Mouse (Mus musculus) lung, adult 18-20 months (tissue): ENCODE measurements around the gene Syt13.

Experiments
- DNase-seq, 2 experiments: peaks; one replicate each; pipeline ENCODE4 v3.0.0; 2022; ENCODE audit warnings: mixed read lengths in 2 of 2

The Syt13 gene

DNA sequence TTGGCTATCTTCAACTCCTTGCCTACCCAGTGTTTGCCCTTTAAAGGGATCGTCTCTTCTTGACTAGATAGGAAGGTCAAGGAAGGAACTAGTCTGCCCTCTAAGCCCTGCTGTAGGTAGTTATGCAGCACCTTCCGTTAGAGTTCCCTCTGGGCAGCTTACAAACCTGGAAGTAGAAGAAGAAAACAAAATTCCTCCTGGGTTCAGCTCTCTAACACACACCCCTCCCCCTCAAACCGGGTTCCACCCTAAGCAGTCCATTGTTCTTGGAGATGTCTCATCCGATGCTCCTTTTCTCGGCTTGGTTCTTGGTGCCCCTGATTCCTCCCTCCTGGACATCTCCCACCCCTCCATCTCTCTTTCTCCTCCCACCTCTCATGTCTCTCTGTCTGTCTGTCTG is 14.8 kb downstream of the Syt13 start:
- no peak for DNase-seq

DNA sequence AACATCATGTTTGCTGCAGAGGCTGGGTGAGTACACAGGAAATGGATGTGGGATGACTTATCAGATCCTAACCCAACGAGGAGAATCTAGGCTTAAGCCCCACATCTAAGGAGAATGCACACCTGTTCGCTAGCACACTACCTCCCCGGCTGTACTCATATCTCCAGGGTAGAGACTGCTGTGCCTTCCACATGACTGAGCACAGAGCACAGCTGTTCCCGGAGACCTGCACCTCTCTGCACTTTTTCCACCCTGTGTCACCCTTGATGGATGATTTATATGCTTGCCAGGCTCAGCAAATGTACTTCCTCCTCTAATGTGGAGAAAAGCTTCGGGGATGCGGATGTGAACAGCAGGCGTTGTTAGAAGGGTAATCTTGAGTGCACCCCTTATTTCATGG is 16.2 kb downstream of the Syt13 start:
- no peak for DNase-seq

DNA sequence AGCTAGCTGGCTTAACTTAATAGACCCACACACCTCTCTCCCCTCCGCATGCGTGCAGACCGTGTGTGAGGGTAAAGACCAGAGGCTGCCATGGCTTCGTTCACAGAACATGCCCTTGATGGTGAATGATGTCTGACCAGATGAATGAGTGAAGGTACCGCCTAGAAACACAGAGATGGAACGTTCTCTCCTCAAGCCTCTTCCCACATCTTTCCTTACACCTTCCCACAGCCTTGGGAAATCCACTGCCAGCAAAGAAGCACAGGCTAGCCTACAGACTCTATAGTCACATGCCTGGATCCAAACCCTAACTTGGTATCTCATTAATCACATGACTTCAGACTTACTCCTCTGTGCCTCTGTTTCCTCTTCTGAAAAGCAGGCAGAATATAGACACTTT is 18.5 kb downstream of the Syt13 start:
- no peak for DNase-seq

DNA sequence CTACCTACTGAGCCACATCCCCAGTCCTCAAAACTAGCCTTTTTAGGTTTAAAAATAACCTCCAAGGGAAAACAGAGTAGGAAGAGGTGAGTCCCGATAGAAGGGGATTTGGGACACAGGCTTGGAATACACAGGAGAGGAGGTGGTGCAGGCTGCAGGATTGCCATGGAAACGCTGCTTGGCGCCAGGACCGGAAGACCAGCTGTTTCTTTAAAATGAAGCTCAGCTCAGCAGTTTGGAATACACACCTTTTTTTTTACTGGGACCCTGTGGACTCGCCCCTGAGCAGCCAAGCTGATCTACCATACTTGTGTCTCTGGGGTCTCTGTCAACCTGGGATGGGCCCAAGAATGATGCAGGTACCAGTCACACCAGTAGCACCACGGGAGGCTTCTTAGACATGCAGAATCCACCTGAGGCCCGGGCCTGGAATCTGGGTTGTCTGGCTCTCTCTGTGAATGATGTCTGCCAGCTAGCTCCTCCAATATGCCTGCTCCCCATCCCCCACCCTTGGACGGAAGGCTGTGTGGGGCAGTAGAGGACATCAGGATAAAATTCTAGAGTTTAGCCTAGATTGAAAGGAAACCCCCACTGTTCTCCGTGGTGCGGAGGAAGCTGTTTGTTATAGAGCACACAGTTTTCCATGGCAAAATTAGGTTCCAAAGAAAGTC is 19.5 kb downstream of the Syt13 start:
- no peak for DNase-seq

DNA sequence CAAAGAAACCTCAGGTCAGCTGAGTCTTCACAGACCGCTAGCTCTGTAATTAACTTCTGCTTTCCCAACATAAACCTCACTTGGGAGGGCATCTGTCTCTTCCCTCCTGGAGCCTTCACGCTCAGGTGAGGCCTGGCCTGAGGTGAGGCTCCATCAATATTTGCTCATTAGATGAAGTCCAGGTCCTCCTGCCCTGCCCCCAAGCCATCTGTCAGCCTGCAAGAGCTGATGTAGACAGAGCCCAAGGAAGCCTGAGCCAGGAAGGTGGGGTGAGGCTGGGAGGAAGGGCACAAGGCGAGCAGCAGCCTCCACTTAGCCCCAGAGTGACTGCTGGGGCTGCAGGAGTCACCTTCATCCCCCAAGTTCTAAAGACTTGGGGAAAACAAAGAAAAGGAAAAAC is 20.6 kb downstream of the Syt13 start:
- DNase-seq = no peak

DNA sequence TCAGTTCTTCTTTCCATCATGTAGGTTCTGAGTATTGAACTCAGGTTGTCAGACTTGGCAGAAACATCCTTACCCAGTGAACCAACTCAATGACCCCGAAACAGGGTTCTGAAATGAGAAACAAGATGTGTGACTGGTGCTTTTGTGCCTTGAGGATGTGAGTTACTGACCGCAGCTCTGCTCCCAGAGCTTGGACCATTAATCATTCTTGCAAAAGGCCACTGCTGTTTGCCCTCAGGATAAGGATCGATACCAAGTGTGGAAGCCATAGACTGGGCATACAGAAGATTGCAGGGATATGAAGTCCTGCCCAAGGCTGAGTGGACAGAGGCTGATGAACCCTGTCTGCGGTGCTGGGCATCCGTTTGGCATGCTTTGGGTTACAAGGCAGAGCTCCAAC is 23.2 kb downstream of the Syt13 start:
- no peak for DNase-seq

DNA sequence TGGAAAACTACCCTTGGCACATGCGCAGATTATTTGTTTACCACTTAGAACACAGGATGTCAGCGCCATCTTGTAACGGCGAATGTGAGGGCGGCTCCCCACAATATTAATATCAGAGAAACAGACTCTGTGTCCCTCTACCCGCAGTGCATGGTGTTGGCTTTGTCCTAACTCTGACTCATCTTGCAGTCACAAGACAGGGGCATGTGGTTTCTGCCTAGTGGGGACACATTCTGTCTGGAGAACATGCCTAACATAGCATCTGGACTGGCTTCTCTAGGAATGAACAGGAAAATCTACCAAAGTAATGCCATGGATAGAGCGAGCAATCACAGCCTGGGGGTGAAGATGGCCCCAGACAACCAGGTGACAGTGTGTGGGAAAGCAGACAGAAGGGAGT is 23.9 kb downstream of the Syt13 start:
- no peak for DNase-seq

DNA sequence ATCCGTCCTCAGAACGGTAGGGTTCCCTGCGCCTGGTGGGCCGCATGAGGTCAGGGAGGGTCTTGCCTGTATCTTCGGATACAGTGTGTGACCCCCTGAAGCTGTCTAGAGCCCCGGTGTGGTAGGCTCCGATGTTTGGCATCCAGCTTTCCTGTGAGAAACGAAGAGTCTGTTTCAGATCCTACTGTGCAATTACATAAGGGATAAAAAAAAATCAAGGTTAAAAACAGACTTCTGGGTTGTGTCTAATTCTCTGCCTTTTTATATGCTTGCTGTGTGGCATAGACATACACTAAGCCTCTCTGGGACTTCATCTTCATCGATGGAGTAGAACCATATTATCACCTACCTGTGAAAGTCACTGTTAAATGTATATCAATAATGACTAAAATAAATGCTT is 26.1 kb downstream of the Syt13 start:
- no peak for DNase-seq

DNA sequence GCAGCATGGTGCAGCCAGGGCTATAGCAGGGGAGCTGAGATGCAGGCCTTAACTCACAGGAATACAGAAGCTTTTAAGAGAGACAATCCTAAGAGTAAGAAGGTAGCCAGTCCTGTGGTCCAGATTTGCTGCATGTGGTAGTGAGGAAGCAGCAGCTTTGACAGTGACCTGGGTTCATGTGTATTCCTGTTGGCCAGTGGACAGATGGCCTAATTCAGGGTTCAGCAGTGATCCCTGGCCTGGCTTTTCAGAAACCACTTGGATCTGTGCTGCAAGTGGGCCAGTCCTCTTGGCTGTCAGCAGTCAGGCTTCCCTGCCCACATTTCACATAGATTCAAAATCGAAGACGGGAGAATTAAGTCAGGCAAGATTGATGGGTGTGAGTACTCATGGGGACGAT is 26.6 kb downstream of the Syt13 start:
- no peak for DNase-seq

DNA sequence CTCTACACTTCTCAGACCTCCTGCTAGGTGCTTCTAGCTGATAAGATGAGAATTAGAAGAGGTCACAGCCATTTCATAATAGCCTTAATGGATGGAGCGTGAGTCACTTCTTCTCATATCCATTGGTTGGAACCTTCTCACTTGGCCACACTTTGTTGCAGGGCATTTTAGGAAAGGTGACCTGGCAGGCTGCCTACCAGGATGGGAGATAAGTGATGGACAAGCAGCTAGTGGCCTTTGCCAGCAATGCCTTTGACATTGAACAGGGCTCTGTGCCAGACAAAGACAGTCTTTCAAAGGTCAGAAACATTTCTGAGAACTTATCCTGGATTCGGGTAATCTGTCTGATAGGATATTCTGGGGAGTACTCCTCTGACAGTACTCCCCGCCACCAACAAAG is 28.5 kb downstream of the Syt13 start:
- DNase-seq = no peak

DNA sequence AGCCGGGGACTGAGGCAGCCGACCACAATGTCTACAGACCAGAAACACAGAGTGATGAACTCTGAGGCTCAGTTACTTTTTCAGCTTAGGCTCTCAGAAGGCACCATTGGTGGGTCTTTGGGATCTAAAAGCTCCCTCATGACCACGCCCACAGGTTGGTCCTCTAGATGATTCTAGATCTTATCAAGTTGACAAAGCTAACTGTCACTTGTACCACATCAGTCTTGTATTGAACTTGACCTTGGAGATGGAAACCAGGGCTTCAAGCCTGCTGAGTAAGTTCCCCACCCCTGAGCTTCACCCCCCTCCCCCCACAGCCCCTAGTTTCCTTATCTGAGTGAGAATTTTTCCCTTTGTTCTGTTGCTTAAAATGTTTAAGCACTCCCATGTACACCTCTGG is 29.5 kb downstream of the Syt13 start:
- no peak for DNase-seq

DNA sequence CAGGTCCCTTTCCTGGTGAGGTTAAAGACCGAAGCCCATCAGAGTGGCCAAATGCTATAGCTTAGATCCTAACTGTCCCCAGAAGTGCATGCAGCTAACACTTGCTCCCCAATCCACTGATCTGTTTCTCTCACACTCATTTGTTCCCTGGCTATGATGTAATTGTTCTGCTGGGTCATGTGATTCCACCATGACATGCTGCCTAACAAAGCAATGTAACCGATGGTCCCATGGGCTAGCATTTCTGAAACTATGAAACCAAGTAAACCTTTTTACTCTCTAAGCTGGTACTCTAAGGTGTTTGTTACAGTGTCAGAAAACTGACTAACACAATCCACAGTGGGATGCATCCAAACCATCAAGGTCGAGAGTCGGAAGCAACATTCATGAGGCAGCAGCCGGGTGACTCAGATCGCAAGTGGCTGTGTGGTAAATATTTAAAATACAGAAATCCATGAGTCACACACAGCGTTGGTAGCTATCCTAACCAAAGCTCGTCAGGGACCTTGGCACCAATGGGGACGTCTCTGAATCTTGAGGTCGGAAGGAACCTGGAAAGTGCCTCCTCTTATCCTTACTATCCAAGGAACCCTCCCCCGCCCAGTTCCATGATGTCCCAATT is 30.3 kb downstream of the Syt13 start:
- no peak for DNase-seq

DNA sequence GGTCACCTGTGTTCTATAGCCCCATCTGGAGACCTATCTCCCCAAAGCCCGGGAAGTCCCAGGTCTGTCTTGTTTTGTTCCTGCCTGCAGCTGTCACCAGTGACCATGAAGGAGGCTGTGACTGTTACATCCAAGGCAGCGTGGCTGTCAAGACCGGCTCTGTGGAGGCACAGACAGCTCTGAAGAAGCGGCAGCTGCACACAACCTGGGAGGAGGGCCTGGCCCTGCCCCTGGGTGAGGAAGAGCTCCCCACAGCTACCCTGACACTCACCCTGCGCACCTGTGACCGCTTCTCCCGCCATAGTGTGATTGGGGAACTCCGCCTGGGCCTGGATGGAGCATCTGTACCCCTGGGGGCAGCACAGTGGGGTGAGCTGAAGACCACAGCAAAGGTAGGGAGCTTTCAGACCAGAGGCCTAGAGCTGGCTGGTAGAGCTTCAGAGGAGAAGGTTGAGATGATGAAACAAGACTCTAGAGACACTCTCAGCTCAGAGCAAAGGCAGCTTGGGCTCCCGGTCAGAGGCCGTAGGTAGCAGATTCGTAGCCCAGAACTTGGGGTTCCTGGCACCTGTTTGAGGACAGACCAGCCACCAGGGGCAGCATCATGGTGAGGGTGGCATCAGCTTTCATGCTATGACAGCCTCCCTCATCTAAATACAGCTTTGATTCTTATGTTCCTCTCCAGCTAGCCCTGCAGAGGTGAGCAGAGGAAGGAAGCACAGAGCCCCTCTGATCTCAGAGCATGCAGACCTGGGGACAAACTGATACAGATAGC is 31.1 kb downstream of the Syt13 start:
- no peak for DNase-seq

DNA sequence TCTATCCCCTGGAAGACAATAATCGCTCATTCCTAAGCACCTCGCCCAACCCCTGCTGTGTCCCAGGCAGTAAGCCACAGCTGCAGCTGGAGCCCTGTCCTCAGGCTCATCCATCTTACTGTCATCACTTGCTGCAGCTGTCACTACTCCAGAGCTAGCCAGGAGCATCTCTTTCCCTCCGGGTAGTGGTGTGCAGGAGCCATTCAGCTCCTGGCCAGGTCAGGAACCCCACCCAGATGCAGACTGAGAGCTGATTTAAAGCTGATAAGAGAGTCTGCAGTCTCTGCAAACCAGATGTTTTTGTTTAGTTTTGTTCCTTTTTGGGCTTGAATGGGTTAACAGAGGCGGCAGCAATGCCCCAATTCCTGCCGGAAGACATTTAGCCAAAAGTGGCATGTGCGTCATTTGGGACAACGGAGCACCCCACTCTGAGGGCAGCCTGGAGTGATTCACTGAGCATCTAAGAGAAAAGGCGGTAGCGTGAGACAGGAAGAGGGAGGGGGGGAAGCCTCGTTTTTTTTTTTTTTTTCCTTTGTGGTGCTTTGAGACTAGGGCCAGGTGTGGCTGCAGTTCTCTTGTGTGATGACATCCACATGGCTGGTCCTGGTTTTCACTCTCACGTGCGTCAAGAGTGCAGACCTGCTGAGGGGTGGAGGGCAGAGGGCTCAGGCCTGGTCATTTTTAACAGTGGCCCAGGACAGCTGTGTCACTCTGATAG is 33.2 kb downstream of the Syt13 start:
- DNase-seq = no peak

DNA sequence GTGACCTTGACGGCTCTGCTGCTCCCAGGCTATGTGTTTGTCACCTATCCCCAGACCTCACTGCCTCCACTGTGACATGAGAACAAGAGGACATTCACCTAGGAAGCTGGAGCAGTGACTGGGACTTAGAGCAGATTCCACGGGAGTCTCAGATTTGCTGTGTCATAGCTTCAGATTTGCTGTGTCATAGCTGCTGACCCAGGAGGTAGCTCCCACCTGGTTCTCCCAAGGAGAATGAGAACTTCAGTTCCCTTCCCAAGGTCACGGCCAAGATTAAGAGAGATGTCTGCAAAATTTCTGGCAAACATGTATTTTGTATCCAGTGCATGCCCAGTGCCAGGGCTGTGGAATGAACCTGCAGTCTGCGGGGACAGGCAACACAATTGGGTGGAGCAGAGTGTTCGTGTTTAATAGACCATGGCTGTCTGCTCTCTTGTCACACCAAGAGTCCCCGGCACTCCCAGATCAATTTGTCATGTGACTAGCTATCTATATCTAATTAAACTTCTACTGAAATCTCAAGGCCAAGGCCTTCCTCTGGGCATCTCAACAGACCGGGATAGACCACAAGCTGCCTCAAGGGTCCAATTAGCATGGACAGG is 33.9 kb downstream of the Syt13 start:
- no peak for DNase-seq

DNA sequence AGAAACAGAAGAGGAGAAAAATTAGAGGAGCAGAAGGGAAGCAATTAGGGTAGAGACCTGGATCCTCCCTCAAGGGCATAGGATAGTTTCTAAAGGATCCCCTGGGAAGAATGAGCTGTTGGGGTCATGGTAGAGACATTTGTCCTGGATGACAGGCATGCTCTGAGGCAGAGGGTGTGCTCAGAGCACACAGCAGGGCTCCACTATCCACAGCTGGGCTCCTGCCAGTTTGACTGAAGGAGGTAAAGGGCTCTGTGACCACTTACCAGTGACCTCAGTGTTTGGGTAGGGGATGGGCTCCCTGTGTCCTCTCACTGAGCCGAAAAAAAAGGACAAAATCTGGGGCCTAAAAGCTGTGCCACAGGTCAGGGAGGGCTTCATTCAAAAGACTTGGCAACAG is 34.6 kb downstream of the Syt13 start:
- no peak for DNase-seq

DNA sequence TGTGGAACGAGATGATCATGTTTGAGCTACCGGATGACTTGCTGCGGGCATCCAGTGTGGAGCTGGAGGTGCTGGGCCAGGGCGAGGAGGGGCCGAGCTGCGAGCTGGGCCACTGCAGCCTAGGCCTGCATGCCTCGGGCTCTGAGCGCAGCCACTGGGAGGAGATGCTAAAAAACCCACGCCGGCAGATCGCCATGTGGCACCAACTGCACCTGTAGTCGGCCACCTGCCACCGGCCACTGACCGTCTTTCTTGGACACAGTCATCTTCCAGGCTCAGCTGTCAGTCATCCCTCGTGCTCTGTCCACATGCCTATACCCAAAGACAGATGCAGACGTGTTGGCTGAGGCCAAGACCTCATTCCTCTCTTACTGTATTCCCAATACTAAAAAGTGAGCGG is 38.6 kb downstream of the Syt13 start:
- no peak for DNase-seq

DNA sequence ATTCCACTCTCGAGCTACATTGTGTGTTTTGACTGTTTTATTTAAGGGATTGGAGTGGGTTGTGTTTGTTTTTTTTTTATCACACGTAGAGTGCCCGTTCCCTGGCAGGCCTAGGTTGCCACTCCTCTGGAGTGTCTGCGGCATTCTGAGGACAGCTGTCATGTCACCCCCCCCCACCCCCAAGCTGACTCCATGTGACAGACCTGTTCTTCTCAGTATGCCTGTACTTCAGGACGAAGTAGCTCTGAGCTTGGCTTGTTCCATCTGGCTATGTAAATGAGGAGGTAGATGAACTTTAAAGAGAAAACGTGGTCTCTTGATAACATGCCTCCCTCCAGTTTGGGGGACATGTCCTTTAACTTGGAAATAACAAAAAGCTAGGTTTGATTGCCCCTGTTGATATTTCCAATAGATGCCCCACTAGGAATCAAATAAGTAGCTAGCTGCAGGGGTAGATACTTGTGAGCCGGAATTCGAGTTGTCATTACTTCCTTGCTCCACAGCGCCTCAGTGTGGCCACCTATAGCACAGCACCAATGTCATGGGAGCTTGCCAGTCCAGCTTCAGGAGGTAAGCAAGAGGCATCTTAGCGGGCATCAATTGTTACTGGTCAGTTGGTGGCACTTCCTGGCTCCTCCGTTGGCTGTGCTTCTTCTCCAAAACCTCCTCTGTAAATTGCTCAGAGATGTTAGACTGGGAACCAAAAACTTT is 39.7 kb downstream of the Syt13 start:
- peak; percentile 69 to 72 for DNase-seq

DNA sequence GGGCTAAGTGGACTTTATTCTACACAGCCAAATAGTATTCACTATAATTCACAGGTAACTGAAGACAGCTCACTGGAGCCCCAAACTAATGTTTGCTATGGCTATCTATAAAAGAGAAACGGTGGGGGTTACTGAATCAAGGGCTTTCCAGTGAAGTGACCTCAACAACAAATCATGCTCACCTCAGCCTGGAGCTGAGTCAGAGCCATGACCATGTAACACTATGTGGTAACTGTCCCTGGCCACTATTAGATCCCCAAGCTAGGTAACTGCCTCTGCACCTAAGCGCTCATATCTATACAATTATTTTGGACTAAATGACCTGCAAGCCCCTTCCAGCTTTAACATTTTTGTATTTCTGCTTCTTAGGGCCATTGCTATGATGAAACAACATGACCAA is 42.0 kb downstream of the Syt13 start:
- no peak for DNase-seq

DNA sequence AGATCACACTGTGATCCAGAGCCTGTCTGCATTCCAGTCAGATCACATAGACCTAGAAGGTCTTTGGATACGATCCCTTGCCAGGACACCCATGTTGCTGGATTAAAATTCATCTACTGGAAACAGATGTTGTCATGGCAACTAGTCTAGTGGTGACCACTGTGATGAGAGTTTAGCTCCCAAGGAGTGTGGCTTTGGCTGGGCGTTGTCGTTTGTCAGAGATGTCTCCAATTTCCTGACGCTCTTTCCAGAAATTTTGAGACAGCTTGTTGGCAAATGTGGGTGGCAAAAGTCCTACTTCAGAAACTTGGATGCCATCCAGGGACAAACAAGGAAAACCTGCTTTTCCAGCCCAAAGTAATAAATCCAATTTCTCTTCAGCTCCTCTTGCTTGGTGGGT is 43.7 kb downstream of the Syt13 start:
- DNase-seq = no peak

DNA sequence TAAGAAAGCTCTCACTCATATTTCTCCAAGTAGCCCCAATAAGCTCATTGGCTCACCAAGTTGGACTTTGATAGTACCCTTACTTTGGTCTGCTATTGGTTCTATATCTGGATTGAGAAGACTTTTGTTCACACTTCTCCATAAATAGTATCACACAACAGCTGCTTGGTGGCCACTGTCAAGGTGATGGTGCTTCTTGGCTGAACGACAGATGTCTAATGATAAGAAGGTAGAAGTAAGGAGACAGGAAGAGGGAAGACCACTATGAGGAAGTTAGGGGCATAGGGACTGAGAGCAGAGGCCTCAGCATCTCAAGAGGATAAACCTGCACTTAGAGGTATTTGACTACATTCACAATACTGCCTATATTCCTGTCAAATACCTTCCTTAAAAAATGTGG is 49.4 kb downstream of the Syt13 start:
- no peak for DNase-seq

DNA sequence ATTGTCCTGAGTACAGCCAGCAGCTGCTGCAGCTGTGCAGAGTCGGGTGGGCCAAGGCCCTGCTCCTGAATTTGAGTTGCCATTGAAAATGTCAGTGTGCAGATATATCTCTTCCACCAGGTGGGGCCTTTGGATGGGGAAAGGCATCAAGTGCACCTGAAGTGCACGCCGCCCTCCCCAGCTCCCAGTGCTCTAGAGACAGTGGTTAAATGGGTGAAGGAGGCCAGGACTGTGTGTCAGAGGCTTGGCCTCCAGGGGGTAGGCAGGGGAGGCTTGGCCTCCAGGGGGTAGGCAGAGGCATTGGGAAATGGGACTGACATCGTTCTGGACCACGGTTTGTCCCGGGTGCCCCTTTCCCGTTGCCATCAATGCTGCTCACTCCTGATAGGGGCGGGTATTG is 51.4 kb downstream of the Syt13 start:
- peak in 1 of 2 experiments; percentile 47 for DNase-seq
